Mouse (Mus musculus) midbrain, embryonic 14.5 days (tissue): ENCODE measurements at regions not wholly inside any gene's neighbourhood (a gene's known extent, or its start where the extent isn't known, plus 50 kb on each side); places are given as distances from the start of the nearest gene placed in this dataset.
"Not testable (repeated sequence)": the region's sequence is repeated elsewhere in the genome, so short reads cannot be mapped to it uniquely, and the experiment has no call there.

ENCODE experiments used
- ATAC-seq: fragments of 200-750 bp; cut with Nextera tagmentation; 2 replicates; pipeline ENCODE4 v1.8.0; 2017; ENCODE audit warnings: moderate number of reproducible peaks, moderate library complexity; ENCODE audit not compliant: low FRiP score, low TSS enrichment
- DNase-seq: peaks from one replicate; pipeline ENCODE4 v3.0.0-alpha.2; 2015
- H3K27ac ChIP-seq: fragments of 300-500 bp; sonication (generic); replicated peaks from 2 replicates; pipeline ENCODE4 v1.5.1; 2014; ENCODE audit warnings: mild to moderate bottlenecking, low read depth, low read length, moderate library complexity
- H3K27me3 ChIP-seq: fragments of 300-500 bp; sonication (generic); 2 replicates; pipeline ENCODE4 v1.6.1; 2014; ENCODE audit warnings: low read length, control low read depth, mixed read lengths; ENCODE audit not compliant: control insufficient read depth, insufficient read depth
- H3K36me3 ChIP-seq: fragments of 300-500 bp; sonication (generic); 2 replicates; pipeline ENCODE4 v1.6.1; 2014; ENCODE audit warnings: low read length, control low read depth; ENCODE audit not compliant: control insufficient read depth, insufficient read depth
- H3K4me1 ChIP-seq: fragments of 300-500 bp; sonication (generic); 2 replicates; pipeline ENCODE4 v1.6.1; 2014; ENCODE audit warnings: mild to moderate bottlenecking, antibody characterized with exemption, low read length, control low read depth; ENCODE audit not compliant: control insufficient read depth, insufficient read depth
- H3K4me2 ChIP-seq: fragments of 300-500 bp; sonication (generic); 2 replicates; pipeline ENCODE4 v1.6.1; 2014; ENCODE audit warnings: mild to moderate bottlenecking, low read length, moderate library complexity
- H3K4me3 ChIP-seq: fragments of 300-500 bp; sonication (generic); replicated peaks from 2 replicates; pipeline ENCODE4 v1.5.1; 2014; ENCODE audit warnings: low read depth, low read length
- H3K9ac ChIP-seq: fragments of 300-500 bp; sonication (generic); replicated peaks from 2 replicates; pipeline ENCODE4 v1.6.1; 2014; ENCODE audit warnings: mild to moderate bottlenecking, low read length, moderate library complexity
- H3K9me3 ChIP-seq: fragments of 300-500 bp; sonication (generic); 2 replicates; pipeline ENCODE4 v1.6.1; 2016; ENCODE audit warnings: low read length, control low read depth, mixed read lengths; ENCODE audit not compliant: control insufficient read depth
- WGBS: fragments of 180-500 bp; shearing (Covaris S2); extraction: QIAGEN DNeasy Blood & Tissue Kit; methylation state at CpG from one replicate; pipeline ENCODE4 v1.1.7; 2014; 5-methylcytosine and 5-hydroxymethylcytosine counted together

DNA sequence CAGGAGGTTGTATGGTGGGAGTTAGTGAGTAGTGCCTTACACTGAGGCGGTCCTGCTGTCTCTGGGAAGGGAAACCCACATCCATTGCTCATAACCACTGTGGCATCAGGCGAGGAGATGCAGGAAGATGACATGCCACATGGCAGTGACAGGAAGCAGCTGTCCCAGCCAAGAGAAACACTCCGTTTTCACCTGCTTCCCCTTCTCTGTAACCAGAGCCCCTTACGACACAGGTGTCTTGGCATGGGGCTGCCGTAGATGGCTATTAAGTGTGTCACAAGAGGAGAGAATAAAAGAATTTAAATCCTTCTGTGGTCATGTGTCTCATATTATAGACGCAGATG, 81.5 kb upstream of the Gm5148 start:
- Histone ChIP-seq H3K27me3 (no peaks in the 10 kb centered on the region), H3K4me1 (no peaks in the 10 kb centered on the region), H3K9me3 (0 out of 2 replicates have a peak, but pooled peaks cover 5% of the 10 kb centered on the region), H3K36me3 (no peaks in the 10 kb centered on the region), H3K4me3 (no peak overlapping the region), H3K27ac (no peak overlapping the region), H3K4me2 (no peak overlapping the region), H3K9ac (no peak overlapping the region)
- DNase-seq (no peak), ATAC-seq (no peak)
- WGBS: 79% methylated on average over 6 of the region's 6 CpGs

DNA sequence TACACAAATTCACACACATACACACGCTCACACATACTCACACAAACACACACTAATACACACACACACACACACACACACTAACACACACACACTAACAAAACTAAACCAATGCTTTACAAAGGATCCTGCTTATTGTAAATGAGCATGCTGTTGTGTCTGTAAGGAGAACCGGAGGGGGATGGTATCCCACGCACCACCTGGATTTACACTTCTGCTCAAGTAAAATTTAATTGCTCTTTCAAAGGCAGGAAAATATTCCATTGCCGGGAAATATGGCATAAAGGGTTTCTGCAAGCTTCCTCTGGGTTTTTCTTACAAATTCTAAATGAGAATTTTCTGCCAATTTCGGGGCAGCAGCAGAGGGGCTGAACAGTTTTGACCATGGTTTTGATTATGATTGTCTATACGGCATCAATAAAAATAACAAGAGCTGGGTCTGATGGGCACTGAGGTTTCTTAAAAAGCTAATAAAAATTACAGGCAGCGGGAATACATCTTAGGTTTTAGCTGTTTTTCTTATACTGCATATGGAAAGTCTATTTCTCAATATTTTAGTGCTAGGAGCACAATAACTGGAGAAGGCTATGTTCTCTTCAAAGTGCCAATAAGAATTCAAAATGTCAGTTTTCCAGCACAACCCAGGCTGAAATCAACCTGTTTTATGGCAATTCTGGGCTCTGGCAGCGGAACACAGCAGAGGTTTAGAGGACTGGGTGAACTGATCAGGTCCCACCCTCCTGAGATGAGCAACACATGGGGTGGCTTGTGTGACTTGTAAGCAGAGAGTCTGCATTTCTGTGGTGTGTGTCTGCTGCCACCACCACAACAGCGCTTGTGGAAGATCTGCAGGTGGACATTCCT, 80.9 kb upstream of the Gm5148 start:
- no peak overlapping the region for H3K27ac ChIP-seq
- 88% methylated on average over 9 of the region's 9 CpGs for WGBS
- H3K9ac ChIP-seq: no peak overlapping the region
- no peaks in the 10 kb centered on the region for H3K36me3 ChIP-seq
- 0 out of 2 replicates have a peak, but pooled peaks cover 5% of the 10 kb centered on the region for H3K9me3 ChIP-seq
- H3K4me2 ChIP-seq: no peak overlapping the region
- no peaks in the 10 kb centered on the region for H3K4me1 ChIP-seq
- H3K27me3 ChIP-seq: no peaks in the 10 kb centered on the region
- DNase-seq (no peak), ATAC-seq (no peak)
- no peak overlapping the region for H3K4me3 ChIP-seq

DNA sequence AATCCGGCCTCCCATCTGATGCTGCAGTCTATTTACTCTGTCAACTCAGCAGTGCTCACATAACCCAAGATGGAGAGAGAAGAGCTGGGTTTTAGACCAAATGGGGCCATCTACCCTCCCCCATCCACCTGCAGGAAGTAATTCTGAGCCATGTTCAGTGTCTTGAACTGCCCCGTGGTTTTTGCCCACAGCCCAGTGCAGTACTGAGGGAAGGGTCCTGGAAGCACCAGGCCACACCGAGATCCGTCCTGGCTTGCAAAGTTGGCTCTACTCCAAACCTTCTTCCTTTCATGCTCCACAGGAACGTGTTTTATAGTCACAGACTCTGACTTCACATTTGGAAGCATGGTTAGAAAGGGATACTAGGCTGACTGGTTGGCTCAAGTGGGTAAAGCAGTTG, 80.0 kb upstream of the Gm5148 start:
- H3K4me3 ChIP-seq: no peak overlapping the region
- 0 out of 2 replicates have a peak, but pooled peaks cover 4% of the 10 kb centered on the region for H3K9me3 ChIP-seq
- no peaks in the 10 kb centered on the region for H3K36me3 ChIP-seq
- H3K27me3 ChIP-seq: no peaks in the 10 kb centered on the region
- ATAC-seq: no peak
- no peak for DNase-seq
- WGBS: 68% methylated on average over 5 of the region's 5 CpGs
- H3K9ac ChIP-seq: no peak overlapping the region
- no peak overlapping the region for H3K27ac ChIP-seq
- no peaks in the 10 kb centered on the region for H3K4me1 ChIP-seq
- no peak overlapping the region for H3K4me2 ChIP-seq

DNA sequence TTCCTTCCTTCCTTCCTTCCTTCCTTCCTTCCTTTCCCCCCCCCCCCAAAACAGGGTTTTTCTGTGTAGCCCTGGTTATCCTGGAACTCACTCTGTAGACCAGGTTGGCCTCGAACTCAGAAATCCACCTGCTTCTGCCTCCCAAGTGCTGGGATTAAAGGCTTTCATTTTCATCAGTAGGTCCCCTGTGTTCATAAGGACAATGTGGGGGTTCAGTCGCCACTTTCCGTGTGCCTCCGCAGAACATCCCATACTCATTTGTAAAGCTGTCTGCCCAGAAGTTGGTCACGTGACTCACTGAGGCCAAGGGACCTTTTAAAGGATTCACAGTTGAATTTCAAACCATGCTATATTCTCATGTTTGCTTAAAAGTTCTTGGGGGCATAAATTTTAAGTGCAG, 79.5 kb upstream of the Gm5148 start:
- H3K9me3 ChIP-seq, H3K4me3 ChIP-seq, H3K27me3 ChIP-seq, H3K36me3 ChIP-seq, ATAC-seq, DNase-seq, H3K4me1 ChIP-seq, H3K4me2 ChIP-seq, H3K9ac ChIP-seq, H3K27ac ChIP-seq: not testable (repeated sequence)
- WGBS: 96% methylated on average over 5 of the region's 5 CpGs

DNA sequence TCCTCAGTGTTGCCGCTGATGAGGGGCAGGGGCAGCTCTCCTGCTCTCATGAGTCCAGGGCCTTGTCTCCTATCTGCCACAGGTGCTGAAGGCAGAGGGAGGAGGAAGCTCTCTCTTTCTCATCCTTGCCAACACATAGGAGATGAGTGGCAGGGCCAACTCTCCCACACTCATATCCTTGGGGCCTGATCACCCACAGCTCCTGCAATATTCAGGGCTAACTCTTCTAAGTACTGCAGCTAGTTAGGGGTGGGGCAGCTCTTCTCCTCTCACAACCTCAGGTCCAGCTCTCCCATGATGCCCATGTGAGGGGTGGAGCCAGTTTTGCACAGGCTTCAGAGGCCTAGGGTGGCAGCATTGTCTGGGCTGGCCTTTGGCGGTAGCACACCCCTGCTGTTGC, 77.3 kb upstream of the Gm5148 start:
- Histone ChIP-seq H3K27me3 (no peaks in the 10 kb centered on the region), H3K4me1 (no peaks in the 10 kb centered on the region), H3K4me2 (no peak overlapping the region), H3K4me3 (no peak overlapping the region), H3K9me3 (no peaks in the 10 kb centered on the region), H3K36me3 (no peaks in the 10 kb centered on the region), H3K9ac (no peak overlapping the region), H3K27ac (no peak overlapping the region)
- 89% methylated on average over 2 of the region's 2 CpGs for WGBS
- no peak for DNase-seq
- ATAC-seq: no peak

DNA sequence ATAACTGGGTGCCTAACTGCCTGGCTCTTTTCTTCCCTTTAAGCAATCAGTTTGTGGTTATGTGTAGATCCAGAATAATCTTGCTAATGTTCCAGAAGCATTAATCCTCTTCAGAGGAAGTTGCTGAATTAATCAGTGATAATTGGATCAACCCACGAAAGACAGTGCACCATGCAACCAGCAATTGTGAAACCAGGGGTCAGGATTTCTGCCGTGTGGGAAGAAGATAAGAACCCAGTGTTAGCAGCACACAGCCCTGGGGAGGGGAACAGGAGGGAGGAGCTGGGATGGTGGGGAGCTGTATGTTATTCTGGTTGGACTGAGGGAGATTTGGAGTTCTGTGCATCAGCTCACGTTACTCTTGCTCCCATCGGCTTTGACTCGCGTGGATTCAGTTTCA, 75.5 kb upstream of the Gm5148 start:
- WGBS: 62% methylated on average over 6 of the region's 6 CpGs
- Histone ChIP-seq H3K9me3 (no peaks in the 10 kb centered on the region), H3K27me3 (no peaks in the 10 kb centered on the region), H3K4me2 (no peak overlapping the region), H3K27ac (no peak overlapping the region), H3K36me3 (no peaks in the 10 kb centered on the region), H3K9ac (no peak overlapping the region), H3K4me1 (no peaks in the 10 kb centered on the region), H3K4me3 (no peak overlapping the region)
- DNase-seq (no peak), ATAC-seq (no peak)

DNA sequence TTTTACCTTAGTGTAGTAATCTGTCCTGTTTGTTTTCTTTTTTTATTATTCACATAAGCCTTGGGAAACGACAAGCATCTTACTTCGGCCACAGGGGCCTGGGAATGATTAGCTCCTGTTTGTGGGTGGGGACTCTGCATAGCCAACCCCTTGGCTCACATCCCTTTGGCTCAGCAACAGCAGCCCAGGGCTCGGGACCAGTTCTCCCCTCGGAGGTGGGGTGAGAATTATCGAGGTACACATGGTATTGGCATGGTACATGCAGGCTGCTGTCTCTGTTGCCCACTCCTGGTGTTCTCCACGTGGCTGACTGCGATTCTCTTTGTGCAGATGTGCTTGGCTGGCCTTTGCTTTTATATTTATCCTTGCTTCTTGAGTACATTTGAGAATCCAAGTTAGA, 65.4 kb upstream of the Gm5148 start:
- Histone ChIP-seq H3K9ac (no peak overlapping the region), H3K4me2 (no peak overlapping the region)
- no peak for ATAC-seq

DNA sequence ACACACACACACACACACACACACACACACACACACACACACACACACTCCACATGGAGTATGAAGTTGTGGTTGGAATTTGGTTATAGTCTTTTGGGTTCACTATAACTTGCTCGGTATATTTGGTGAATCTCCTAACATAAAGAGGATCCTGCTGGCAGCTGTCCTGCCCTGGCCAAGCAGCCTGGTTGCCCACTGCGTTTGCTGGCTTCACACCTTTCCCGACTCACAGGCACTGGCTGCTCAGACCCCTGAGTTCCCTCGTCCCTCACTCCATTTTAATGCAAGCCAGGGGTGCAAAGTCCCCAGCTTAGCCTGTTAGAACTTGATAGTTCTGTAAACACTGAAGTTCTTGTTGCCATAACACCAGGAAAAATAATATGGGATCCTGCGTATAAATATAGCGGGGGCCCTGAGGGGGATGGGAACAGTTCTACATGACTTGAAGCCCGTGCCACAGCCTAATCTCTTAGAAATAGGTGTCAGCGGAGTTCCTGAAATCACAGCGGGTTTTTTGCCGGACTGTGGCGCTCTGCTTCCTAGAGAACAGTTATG, 64.9 kb upstream of the Gm5148 start:
- 84% methylated on average over 11 of the region's 11 CpGs for WGBS
- Histone ChIP-seq H3K4me2 (no peak overlapping the region), H3K4me1 (no peaks in the 10 kb centered on the region), H3K27me3 (no peaks in the 10 kb centered on the region), H3K4me3 (no peak overlapping the region), H3K9me3 (no peaks in the 10 kb centered on the region), H3K27ac (no peak overlapping the region), H3K36me3 (no peaks in the 10 kb centered on the region), H3K9ac (no peak overlapping the region)
- ATAC-seq: no peak
- no peak for DNase-seq

More for the DNA sequence above, 65.4 kb upstream of the Gm5148 start:
- H3K9me3 ChIP-seq: no peaks in the 10 kb centered on the region
- H3K4me1 ChIP-seq: no peaks in the 10 kb centered on the region
- H3K27me3 ChIP-seq: no peaks in the 10 kb centered on the region
- no peak for DNase-seq
- no peak overlapping the region for H3K4me3 ChIP-seq
- whole genome bisulfite sequencing: 83% methylated on average over 7 of the region's 7 CpGs
- H3K27ac ChIP-seq: no peak overlapping the region
- H3K36me3 ChIP-seq: no peaks in the 10 kb centered on the region

DNA sequence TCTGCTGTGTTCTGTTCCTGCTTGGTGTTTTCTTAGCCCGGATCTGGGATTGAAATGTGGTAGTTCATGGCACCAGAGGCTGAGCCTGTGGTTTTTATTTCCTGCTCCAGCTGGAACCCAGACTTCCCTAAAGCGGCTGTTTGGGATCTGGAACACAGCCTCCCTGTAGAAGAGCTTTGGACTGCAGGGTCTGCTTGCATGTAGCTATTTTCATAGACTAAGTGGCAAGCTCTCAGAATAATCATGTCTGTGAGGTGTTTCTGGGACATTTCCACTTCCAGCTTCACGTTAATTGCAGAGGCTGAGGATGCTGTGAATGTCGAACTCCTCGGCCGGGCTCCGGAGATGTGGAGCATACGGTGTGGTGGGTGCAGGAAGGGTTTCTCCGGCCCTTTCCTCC, 64.1 kb upstream of the Gm5148 start:
- H3K9ac ChIP-seq: no peak overlapping the region
- WGBS: 86% methylated on average over 9 of the region's 9 CpGs
- H3K4me3 ChIP-seq: no peak overlapping the region

More for the DNA sequence above, 64.1 kb upstream of the Gm5148 start:
- no peaks in the 10 kb centered on the region for H3K36me3 ChIP-seq
- H3K4me1 ChIP-seq: no peaks in the 10 kb centered on the region
- no peaks in the 10 kb centered on the region for H3K9me3 ChIP-seq
- ATAC-seq (no peak), DNase-seq (no peak)
- H3K27ac ChIP-seq: no peak overlapping the region
- no peak overlapping the region for H3K4me2 ChIP-seq
- no peaks in the 10 kb centered on the region for H3K27me3 ChIP-seq
